Mouse (Mus musculus) liver, embryonic 14.5 days (tissue): ENCODE results near the gene Appl2.

ENCODE experiments used
- CTCF ChIP-seq: IDR thresholded peaks from 2 replicates; pipeline ENCODE4 v1.5.1; 2016; ENCODE audit warnings: antibody characterized with exemption, low read depth, control low read depth
- EP300 ChIP-seq: IDR thresholded peaks from 2 replicates; pipeline ENCODE4 v1.6.1; 2016; ENCODE audit warnings: antibody characterized with exemption, low read depth

- no peak for TF ChIP-seq CTCF
- TF ChIP-seq EP300 = no peak
These were observed 18.7 kb downstream of the Appl2 start for GRCm38 (mm10) chr10:83629878-83630277.
